Mouse (Mus musculus): ENCODE measurements around the gene Slc25a11. TPM values are rescaled to one million over a fixed set of nuclear protein-coding genes. Genes with fewer than 3 reads are reported as not detected.

Slc25a11 gene
- polyA plus RNA-seq, 1 experiment from 2014 or later: 169 TPM

DNA sequence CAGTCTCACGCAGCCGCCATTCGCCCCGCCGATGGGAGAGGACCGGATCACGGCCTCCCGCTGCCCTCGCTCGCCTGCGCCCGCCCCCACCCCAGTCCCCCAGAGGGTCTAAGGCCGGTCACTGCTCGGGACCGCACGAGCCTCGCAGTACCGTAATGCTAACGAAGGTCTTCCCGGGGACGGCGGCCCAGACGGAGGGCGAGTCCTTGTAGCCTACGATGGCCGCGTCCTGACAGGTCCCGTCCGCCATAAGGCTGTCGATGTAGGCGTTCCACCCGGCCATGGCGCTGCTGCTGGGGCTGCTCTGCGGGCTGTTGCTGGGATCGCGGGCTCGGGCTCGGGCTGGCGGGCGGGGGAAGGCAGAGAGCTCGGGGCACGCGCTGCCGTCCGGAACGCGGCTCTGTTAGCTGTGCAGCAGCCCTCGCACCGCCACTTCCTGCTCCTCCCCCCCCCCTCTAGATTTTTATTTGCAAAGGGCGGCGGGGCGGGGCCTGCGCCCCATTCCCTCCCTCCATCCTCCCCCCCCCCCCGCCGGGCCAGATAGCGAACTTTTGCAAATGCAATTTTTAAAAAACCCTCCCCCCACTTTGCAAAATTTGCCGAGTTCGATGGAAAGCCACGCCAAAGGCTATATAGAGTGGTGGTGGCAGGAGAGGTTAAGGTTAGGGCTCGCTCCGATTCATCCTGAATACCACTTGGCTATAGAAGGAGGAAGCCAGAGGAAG is 7.1 kb upstream of the Slc25a11 start, which contains the start of gene Pfn1:
TSS of gene Pfn1 (minus strand) at position 447 of the 725 bp plus-strand sequence.
- peak; percentile 38 for ATAC-seq (ENCODE audit: insufficient read depth, low FRiP score)
- peaks cover 48% of the 10 kb centered on the region for H3K4me1 ChIP-seq (ENCODE audit: control insufficient read depth, insufficient read depth, low read length)
- H3K36me3 ChIP-seq (ENCODE audit: control insufficient read depth, insufficient read depth, low read length): peaks cover 16% of the 10 kb centered on the region

DNA sequence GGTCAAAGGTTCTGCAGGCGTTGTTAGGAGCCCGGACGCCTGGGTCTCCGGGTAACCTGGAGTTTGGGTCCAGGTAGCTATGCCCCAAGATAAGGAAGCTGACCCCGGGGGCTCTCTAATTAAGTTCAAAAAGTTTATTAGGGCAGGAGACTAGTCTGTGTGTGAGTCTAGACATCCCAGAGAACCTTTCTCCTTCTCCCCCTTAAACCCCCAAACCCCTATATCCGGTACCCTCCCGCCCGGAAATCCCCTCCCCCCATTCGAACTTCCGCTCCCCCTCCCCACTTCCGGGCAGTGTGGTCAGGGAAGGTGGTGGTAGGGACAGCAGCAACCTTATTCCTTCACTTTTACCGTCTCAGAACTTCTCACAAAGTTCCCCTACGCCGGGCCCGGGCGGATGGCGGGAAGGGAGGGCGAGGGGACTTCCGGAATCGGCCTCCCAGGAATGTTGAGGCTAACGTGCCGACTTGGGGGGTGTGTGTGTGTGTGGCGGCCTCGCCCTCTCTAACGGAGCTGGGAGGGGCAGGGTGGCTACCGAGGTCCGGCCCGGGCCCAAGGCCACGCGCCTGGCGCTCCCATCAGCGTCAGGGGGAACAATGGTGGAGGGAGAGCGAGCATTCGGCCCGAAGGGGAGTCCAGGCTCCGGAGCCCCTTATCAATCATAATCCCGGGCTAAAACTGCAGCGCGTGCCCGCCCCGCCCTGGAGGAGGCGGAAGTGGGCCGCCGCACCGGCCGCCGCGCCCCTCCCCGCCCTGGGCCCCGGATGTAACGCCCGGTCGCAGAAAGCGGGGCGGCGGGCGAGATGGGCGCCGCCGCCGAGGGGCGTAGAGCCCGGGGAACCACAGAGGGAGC is 6.3 kb upstream of the Slc25a11 start:
- peaks cover 55% of the 10 kb centered on the region for H3K4me1 ChIP-seq (ENCODE audit: control insufficient read depth, insufficient read depth, low read length)
- WGBS: under 1% methylated on average over 54 of the region's 63 CpGs
- no peaks in the 10 kb centered on the region for H3K9me3 ChIP-seq (replicated peaks; ENCODE audit: control insufficient read depth, low read length)
- peak overlapping the region; percentile 99 for H3K27ac ChIP-seq (ENCODE audit: low read length)
- ATAC-seq (ENCODE audit: insufficient read depth, low FRiP score): peak; percentile 44
- peak overlapping the region; percentile 99 for H3K9ac ChIP-seq (ENCODE audit: low read length)
- H3K4me2 ChIP-seq (ENCODE audit: low read depth, low read length): peak overlapping the region; percentile 79
- peak overlapping the region; percentile 100 for H3K4me3 ChIP-seq (replicated peaks; ENCODE audit: low read length)
- no peaks in the 10 kb centered on the region for H3K27me3 ChIP-seq (ENCODE audit: control insufficient read depth, insufficient read depth, low read length)
- peaks cover 19% of the 10 kb centered on the region for H3K36me3 ChIP-seq (ENCODE audit: control insufficient read depth, insufficient read depth, low read length)

More for the DNA sequence above, 7.1 kb upstream of the Slc25a11 start, which contains the start of gene Pfn1:
- peak within 1 kb of the TSS; percentile 99 for H3K9ac ChIP-seq (ENCODE audit: low read length)
- H3K4me2 ChIP-seq (ENCODE audit: low read depth, low read length): peak within 1 kb of the TSS; percentile 92
- peak within 1 kb of the TSS; percentile 100 for H3K4me3 ChIP-seq (replicated peaks; ENCODE audit: low read length)
- H3K27me3 ChIP-seq (ENCODE audit: control insufficient read depth, insufficient read depth, low read length): no peaks in the 10 kb centered on the region
- peak within 1 kb of the TSS; percentile 99 for H3K27ac ChIP-seq (ENCODE audit: low read length)
- under 1% methylated on average over 60 of the region's 61 CpGs for WGBS
- H3K9me3 ChIP-seq (replicated peaks; ENCODE audit: control insufficient read depth, low read length): no peaks in the 10 kb centered on the region

DNA sequence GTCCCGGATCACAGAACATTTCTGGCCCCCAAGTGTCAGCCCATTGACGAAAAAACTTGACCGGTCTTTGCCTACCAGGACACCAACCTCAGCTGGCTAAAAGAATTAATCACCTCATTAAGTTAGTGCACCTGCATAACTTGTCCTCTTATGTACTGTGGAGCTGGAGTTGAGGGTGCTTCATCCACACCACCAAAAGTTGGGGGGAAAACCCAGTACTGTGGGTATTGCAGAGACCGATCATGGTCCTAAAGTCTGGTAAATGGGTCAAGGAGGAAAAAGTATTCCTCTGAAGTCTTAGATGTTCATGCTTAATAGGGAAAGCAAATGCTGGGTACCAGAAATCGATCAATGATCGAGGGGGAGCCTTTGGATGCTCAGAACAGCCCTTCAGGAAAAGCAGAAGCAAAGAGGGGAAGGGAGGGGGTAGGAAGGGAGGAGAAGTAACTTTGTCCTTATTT is 5.6 kb upstream of the Slc25a11 start:
- H3K4me1 ChIP-seq (ENCODE audit: control insufficient read depth, insufficient read depth, low read length): peaks cover 58% of the 10 kb centered on the region
- peak overlapping the region; percentile 100 for H3K4me3 ChIP-seq (replicated peaks; ENCODE audit: low read length)
- ATAC-seq (ENCODE audit: insufficient read depth, low FRiP score): no peak
- H3K36me3 ChIP-seq (ENCODE audit: control insufficient read depth, insufficient read depth, low read length): peaks cover 19% of the 10 kb centered on the region
- H3K9me3 ChIP-seq (replicated peaks; ENCODE audit: control insufficient read depth, low read length): no peaks in the 10 kb centered on the region
- H3K9ac ChIP-seq (ENCODE audit: low read length): peak overlapping the region; percentile 99
- no peaks in the 10 kb centered on the region for H3K27me3 ChIP-seq (ENCODE audit: control insufficient read depth, insufficient read depth, low read length)
- peak overlapping the region; percentile 79 for H3K4me2 ChIP-seq (ENCODE audit: low read depth, low read length)
- H3K27ac ChIP-seq (ENCODE audit: low read length): peak overlapping the region; percentile 99
- 34% methylated on average over 6 of the region's 6 CpGs for WGBS

DNA sequence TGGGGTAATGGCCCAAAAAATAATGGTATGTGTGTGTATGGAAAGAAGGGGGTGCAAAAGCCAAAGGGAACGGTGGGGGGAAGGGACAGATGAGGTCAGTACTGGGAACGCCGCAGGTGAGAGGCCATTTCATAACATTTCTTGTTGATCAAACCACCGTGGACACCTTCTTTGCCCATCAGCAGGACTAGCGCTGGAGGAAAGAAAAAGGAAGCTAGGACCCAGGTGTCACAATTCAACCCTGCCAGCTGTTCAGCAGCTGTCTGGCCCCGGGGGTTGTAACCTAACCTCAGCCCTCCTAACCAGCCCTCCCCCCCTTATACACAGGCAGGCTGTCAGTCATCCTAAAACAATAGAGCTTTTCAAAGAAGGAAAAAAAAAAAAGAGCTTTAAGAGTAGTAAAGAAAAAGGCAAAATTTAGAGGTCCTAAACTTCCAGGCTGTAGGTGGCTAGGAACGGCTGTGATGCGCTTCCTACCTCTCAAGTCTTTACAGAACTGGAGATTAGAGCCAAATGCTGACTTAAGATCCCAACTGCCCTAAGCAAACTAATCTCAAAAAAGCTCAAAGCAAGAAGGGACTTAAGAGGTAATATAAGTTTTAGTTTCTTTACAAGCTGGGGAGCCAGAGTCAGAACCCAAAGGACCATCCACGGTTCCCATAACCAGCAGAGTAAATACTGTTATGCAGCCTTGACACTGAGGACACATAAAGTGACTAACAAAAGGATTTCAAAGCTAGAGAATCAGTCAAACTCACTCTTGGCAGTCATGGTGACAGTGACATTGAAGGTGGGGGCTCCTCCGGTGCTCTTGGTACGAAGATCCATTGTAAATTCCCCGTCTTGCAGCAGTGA is 5.0 kb upstream of the Slc25a11 start:
- WGBS: 49% methylated on average over 12 of the region's 12 CpGs
- Histone ChIP-seq H3K27ac (ENCODE audit: low read length) (peak overlapping the region; percentile 99), H3K27me3 (ENCODE audit: control insufficient read depth, insufficient read depth, low read length) (no peaks in the 10 kb centered on the region), H3K9ac (ENCODE audit: low read length) (peak overlapping the region; percentile 99), H3K9me3 (replicated peaks; ENCODE audit: control insufficient read depth, low read length) (no peaks in the 10 kb centered on the region), H3K4me1 (ENCODE audit: control insufficient read depth, insufficient read depth, low read length) (peaks cover 53% of the 10 kb centered on the region), H3K4me2 (ENCODE audit: low read depth, low read length) (peak overlapping the region; percentile 79), H3K4me3 (replicated peaks; ENCODE audit: low read length) (peak overlapping the region; percentile 100), H3K36me3 (ENCODE audit: control insufficient read depth, insufficient read depth, low read length) (peaks cover 19% of the 10 kb centered on the region)
- ATAC-seq (ENCODE audit: insufficient read depth, low FRiP score): no peak

DNA sequence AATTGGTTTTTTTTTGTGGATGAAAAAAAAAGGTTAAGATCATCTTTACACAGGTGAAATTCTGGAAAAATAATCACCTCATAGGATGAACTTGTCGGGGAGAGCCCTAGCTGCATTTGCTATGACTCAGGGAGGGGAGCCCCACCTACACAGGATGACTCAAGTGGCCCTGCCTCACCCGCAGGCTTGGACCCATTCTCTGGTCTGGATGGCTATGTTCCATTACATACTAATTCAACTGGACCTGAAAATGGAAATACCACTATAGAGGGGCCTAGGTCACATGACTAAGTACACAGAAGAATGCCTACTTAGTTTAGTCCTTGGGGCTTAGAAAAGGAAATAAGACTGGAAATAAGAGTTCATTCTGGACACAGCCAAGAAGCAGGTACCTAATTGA is 4.1 kb upstream of the Slc25a11 start:
- Histone ChIP-seq H3K4me3 (replicated peaks; ENCODE audit: low read length) (peak overlapping the region; percentile 100), H3K27ac (ENCODE audit: low read length) (peak overlapping the region; percentile 71; the same call in 1 of the 2 replicates), H3K9ac (ENCODE audit: low read length) (no peak overlapping the region), H3K9me3 (replicated peaks; ENCODE audit: control insufficient read depth, low read length) (no peaks in the 10 kb centered on the region), H3K27me3 (ENCODE audit: control insufficient read depth, insufficient read depth, low read length) (no peaks in the 10 kb centered on the region), H3K4me1 (ENCODE audit: control insufficient read depth, insufficient read depth, low read length) (peaks cover 45% of the 10 kb centered on the region), H3K36me3 (ENCODE audit: control insufficient read depth, insufficient read depth, low read length) (peaks cover 19% of the 10 kb centered on the region), H3K4me2 (ENCODE audit: low read depth, low read length) (peak overlapping the region; percentile 79)
- 57% methylated on average over 2 of the region's 2 CpGs for WGBS
- no peak for ATAC-seq (ENCODE audit: insufficient read depth, low FRiP score)

DNA sequence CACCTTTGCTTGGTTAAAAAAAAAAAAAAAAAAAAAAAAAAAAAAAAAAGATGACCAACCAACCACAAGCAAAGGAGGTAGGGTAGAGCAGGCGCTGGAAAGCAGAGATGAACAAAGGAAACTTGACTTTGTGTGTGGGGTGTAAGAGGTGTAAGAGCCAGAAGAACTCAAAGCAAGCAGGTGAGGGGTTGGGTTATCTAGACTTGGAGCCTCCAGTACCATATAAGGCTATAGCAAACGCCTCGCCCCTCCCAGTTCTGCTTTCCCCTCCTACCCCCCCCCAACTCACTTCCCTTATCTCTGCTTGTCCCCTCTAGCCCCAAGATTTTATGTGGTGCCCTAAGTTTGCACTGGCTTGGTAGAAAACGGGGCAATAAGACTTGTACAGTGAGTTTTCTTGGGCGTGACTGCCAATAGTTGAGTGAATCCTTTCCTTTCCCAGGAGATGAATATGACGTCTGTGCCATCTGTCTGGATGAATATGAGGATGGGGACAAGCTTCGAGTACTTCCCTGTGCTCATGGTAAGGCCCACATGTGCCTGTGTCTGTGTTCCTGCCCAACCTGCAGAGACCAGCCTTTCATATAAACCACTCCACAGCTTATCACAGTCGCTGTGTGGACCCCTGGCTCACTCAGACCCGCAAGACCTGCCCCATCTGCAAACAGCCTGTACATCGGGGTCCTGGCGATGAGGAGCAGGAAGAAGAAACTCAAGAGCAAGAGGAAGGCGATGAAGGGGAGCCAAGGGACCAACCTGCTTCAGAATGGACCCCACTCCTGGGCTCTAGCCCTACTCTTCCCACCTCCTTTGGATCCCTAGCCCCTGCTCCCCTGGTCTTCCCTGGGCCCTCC is 3.3 kb upstream of the Slc25a11 start:
- no peak for ATAC-seq (ENCODE audit: insufficient read depth, low FRiP score)

DNA sequence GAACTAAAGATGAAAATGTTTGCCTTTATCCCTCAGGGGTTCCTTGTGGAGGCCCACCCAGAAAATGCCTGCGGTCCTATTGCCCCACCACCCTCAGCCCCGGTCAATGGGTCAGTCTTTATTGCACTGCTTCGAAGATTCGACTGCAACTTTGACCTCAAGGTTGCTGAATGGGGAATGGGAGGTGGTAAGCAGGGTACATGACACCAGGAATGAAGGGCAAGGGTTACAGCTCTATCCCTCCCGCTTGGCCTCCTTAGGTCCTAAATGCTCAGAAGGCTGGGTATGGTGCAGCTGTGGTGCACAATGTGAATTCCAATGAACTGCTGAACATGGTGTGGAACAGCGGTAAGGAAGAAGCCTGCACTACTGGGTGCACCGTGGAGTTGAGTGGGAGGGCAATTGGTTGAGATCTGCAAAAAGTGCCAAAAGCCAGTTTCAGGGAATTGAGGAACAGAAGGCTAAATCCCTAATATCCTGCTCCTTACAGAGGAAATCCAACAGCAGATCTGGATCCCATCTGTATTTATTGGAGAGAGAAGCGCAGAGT is 2.0 kb upstream of the Slc25a11 start:
- 0 out of 2 replicates have a peak overlapping the region, but pooled peaks have one; percentile 71 for H3K27ac ChIP-seq (ENCODE audit: low read length)
- no peak for ATAC-seq (ENCODE audit: insufficient read depth, low FRiP score)
- peaks cover 57% of the 10 kb centered on the region for H3K4me1 ChIP-seq (ENCODE audit: control insufficient read depth, insufficient read depth, low read length)
- H3K36me3 ChIP-seq (ENCODE audit: control insufficient read depth, insufficient read depth, low read length): peaks cover 24% of the 10 kb centered on the region
- H3K9me3 ChIP-seq (replicated peaks; ENCODE audit: control insufficient read depth, low read length): no peaks in the 10 kb centered on the region
- 79% methylated on average over 8 of the region's 8 CpGs for WGBS
- peak overlapping the region; percentile 87 for H3K4me2 ChIP-seq (ENCODE audit: low read depth, low read length)
- no peak overlapping the region for H3K9ac ChIP-seq (ENCODE audit: low read length)
- H3K4me3 ChIP-seq (replicated peaks; ENCODE audit: low read length): no peak overlapping the region
- no peaks in the 10 kb centered on the region for H3K27me3 ChIP-seq (ENCODE audit: control insufficient read depth, insufficient read depth, low read length)

More for the DNA sequence above, 3.3 kb upstream of the Slc25a11 start:
- H3K36me3 ChIP-seq (ENCODE audit: control insufficient read depth, insufficient read depth, low read length): peaks cover 19% of the 10 kb centered on the region
- peaks cover 52% of the 10 kb centered on the region for H3K4me1 ChIP-seq (ENCODE audit: control insufficient read depth, insufficient read depth, low read length)
- H3K4me2 ChIP-seq (ENCODE audit: low read depth, low read length): peak overlapping the region; percentile 79
- H3K4me3 ChIP-seq (replicated peaks; ENCODE audit: low read length): peak overlapping the region; percentile 100
- peak overlapping the region; percentile 71 for H3K27ac ChIP-seq (ENCODE audit: low read length)
- WGBS: 59% methylated on average over 12 of the region's 12 CpGs
- no peaks in the 10 kb centered on the region for H3K9me3 ChIP-seq (replicated peaks; ENCODE audit: control insufficient read depth, low read length)
- peak overlapping the region; percentile 13; the same call in 1 of the 2 replicates for H3K9ac ChIP-seq (ENCODE audit: low read length)
- no peaks in the 10 kb centered on the region for H3K27me3 ChIP-seq (ENCODE audit: control insufficient read depth, insufficient read depth, low read length)

All from stomach, embryonic 16.5 days (tissue).